Mouse (Mus musculus) left cerebral cortex, adult 18-20 months (tissue): ENCODE results near the gene Stard3nl. TPM values are rescaled to one million over a fixed set of nuclear protein-coding genes. Genes with fewer than 3 reads are reported as not detected.

Source experiments
- DNase-seq, 2 experiments: peaks; one replicate each; pipeline ENCODE4 v3.0.0; 2021 to 2022; ENCODE audit warnings: low spot score in 2 of 2, mixed read lengths in 1 of 2
- long read RNA-seq, 2 experiments: library from polyadenylated mRNA; stranded (forward); transcript quantifications; one replicate each; pipeline ENCODE4 v2.0.0; 2021
- total RNA-seq, 2 experiments: library from RNA; stranded (reverse); gene quantifications; 2 replicates each; pipeline ENCODE4 v1.2.3; 2021

Stard3nl gene
- total RNA-seq = 10 to 100 TPM; 61.8 to 63.7 TPM
- long read RNA-seq, experiment 1, transcript Stard3nl-206 (8 exons, 1,074 nt) = minor isoform, 6 of 81 reads
- long read RNA-seq, experiment 1, transcript Stard3nl-201 (9 exons, 1,327 nt) = major isoform, 62 of 81 reads
- long read RNA-seq, experiment 1, partial matches to known transcripts = 3 of 81 reads
- long read RNA-seq, experiment 1, other reads (novel, unspliced or antisense) = 8 of 81 reads
- long read RNA-seq, experiment 2, transcript Stard3nl-201 (9 exons, 1,327 nt) = major isoform, 73 of 78 reads
- long read RNA-seq, experiment 2, partial matches to known transcripts = 0 of 78 reads
- long read RNA-seq, experiment 2, other reads (novel, unspliced or antisense) = 0 of 78 reads

DNA sequence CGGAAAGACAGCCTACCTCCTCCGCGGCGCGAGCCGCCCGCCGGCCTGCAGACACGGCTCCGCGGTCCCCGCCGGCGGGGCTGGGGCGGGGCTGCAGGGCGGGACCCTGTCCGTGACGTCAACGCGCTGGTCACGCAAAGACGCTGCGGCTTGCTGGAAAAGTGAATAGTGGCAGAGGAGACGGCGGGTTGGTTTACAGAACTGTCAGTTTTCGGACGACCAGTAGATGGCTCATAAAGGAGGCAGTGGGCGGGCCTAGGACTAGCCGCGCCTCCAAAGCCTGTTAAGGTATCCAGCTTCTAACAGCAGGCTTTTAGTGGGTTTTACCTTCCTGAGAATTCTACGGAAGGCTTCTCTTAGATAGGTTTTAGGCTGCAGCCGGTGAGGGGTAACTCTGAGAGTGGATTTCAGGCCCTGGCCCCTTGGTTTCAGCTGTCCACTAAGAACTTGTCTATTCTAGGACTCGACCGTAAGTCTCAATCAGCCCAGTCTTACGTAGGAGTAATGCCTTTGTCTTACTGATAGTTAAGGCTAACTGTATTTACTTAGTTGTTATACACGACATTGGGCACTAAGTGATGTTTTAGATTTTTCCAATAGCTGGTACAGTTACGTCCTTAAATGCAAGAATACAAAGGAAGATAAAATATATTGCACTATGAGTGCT, at the start of gene Stard3nl:
Stard3nl (minus strand) TSS at position 108 of the 667 bp plus-strand sequence.
- DNase-seq = peak; percentile 99

GRCm38 (mm10) chr13:19438040-19438439, 42.4 kb upstream of the Stard3nl start:
- DNase-seq = no peak

- no peak for DNase-seq
Measured at GRCm38 (mm10) chr13:19429812-19430370, 34.3 kb upstream of the Stard3nl start.

DNA sequence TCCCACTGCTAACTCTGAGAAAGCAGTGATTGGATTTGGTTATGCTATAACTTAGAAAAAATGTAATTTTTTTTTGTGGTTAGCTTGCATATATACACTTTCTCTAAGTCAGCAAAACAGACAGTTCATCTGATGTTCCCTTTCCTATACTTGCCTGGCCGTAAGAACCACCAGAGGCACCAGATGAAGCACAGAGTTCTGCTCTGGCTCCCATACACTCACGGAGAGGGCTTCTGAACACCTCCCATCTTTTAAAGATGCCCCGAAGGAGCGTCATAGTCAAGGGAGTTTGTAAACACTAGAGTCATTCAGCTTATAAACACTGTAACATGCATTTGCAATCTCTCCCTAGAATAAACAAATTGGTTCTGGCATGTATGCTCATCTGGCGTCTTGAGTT, 32.5 kb upstream of the Stard3nl start:
- no peak for DNase-seq

GRCm38 (mm10) chr13:19424563-19424962, 29.0 kb upstream of the Stard3nl start:
- DNase-seq = no peak

- DNase-seq = no peak
Measured at GRCm38 (mm10) chr13:19422521-19422920, 26.9 kb upstream of the Stard3nl start.

DNA sequence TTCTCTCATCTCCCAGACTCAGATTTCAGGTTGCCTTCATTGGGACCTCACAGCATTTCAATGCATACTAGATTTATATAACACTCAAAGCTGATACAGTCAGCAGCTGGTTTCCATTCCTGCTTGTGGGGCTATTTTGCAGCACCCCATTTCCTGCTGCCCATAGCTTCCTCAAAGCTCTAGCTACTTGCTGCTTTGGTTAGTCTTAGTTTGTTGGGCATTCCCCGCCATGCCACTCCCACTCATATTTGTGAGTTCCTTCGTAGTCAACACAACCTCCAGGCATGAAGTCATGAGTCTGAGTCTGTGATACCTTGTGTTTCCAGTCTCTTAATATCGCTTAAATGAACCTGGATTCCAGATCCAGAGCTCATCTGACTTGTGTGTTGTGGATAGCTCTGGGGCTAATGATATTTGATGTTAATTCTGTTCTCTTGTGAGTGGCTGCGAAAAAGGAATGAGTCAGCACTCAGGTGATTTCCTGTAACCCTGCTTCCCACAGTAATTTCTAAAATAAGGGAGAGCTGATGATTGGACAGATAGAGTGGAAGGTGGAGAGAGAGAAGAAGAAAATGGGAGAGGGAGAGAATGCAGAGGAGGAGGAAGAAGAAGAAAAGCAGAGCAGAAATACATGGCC, 22.4 kb upstream of the Stard3nl start:
- DNase-seq = no peak

DNA sequence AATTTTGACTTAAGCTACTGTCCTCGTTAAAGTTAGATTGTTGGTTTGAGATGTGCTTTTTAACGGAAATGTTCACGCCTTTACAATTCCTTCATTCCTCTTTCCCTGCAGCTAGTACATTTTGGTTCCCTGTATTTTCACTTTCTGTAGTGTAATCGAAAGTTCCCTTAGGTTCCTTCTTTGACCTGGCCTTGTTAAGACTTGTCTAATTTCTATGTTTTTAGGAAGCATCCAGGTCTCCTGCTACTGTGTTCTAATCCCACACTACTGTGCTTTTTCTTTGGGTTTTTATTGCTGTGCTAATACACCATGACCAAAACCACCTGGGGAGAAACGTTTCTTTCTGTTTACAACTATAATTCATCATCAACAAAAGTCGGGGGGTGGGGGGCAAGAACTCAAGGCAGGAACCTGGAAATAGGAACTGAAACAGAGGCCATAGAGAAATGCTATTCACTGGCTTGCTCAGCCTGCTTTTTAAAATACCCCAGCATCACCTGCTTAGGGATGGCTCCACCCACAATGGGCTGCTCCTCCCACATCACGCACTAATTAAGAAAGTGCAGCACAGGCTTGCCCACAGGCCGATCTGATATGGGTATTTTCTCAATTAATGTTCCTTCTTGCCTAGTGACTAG, 20.4 kb upstream of the Stard3nl start:
- no peak for DNase-seq

- no peak for DNase-seq
Measured at GRCm38 (mm10) chr13:19415337-19415736, 19.7 kb upstream of the Stard3nl start.

DNA sequence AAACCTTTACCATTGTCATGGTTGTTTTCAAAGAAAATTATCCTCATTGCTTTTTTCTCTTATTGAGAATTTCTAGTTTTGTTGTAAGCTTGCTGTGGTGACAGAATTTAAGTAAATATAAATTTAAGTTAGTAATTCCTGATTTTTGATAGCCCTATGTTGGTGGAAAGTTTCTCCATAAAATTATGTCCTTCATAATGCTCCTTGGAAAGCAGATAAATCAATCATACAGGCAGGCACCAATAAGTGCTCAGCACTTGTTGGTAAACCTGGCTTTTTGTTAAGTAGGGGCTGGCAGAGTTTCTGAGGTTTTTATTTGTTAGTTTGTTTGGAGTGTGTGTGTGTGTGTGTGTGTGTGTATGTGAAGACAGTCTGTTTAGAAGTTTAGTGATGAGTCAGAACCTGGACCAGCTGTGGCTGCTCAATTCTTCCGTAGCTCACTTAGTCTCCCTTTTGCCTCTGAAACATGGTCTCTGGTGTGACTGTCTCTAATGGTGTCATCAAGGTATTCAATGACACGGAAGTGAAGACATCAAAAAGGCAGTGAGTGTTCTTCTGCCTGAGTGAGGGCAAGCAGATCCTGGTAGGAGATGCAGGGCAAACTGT, 16.8 kb upstream of the Stard3nl start:
- no peak for DNase-seq

- DNase-seq = no peak
Measured at GRCm38 (mm10) chr13:19411886-19412285, 16.3 kb upstream of the Stard3nl start.

- no peak for DNase-seq
Measured at GRCm38 (mm10) chr13:19410694-19411093, 15.1 kb upstream of the Stard3nl start.

- no peak for DNase-seq
Measured at GRCm38 (mm10) chr13:19407953-19408352, 12.4 kb upstream of the Stard3nl start.

GRCm38 (mm10) chr13:19404623-19405022, 9.0 kb upstream of the Stard3nl start:
- no peak for DNase-seq

DNA sequence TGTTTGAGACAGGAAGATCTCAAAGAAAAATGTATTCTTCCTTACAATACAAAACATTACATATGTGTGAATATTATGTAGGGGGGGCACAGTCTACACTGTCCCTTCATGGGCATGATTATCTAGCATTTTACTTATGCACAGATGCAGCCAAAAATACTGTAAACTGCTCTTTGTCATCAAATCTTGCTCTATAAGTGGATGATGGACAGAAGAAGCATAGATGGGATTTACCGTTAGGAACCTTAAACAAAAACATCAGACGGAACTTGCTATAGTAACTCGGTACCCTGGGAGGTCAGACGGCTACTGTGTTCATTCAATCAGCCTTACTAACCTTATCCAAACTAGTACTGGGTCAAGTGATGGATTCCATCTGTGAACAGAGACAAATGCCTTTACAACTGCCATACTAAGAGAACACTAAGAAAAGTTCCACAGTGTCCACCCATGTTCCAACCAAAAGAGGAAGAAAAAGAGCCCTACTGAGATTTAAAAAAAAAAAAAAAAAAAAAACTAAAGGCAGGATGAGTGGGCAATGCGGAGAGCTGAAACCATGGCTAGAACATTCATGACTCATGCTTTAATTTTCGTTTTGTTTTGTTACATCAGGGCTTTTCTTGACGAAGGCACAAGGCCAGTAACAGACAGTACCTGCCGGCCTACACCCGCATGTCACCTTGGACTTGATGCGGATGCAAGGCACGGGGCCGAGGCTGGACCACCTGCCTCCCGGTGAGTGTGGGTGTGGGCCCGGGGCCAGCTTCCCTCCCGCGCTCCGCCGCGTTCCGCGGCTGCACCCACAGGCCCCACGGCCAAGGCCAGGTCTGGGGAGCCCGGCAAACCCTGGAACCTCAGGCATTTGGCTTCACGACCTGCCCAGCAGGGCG, 552 bp downstream of the Stard3nl start:
- DNase-seq = no peak

DNA sequence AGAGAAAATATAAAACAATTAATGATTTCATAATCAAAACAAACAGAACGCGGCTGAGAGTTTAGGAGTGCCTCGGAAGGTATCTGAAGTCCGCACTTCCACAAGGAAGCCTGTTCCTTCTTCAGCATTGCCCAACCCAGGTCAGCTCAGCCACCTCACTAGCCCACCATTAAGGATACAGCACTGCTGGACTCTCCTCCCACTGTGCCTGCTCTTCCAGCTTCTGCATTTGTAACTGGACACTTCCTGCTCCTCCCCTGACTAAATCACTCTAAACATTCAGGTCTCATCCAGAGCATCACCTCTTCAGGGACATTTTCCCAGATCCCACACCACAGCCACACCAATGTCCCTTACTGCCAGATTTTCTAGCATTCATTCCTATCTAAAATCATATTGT, 1.4 kb downstream of the Stard3nl start:
- no peak for DNase-seq

DNA sequence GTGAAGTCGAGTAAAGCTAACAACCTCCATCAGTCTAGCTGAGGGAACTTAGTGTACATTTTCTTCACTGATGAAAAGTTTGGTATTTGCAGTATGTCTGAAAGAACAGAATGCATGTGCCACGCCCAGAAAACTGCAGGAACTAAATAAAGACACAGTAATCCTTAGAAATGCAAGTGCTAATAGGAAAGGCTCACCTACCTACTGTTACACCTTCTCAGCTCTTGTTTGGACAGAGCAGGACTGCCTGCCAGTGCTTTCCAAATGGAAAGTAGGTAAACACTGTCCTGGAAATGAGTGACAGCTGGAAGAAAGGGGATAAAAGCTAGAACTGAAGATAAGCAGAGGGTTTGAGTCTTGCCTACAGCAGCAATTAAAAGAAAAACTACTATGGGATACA, 1.9 kb downstream of the Stard3nl start:
- no peak for DNase-seq

DNA sequence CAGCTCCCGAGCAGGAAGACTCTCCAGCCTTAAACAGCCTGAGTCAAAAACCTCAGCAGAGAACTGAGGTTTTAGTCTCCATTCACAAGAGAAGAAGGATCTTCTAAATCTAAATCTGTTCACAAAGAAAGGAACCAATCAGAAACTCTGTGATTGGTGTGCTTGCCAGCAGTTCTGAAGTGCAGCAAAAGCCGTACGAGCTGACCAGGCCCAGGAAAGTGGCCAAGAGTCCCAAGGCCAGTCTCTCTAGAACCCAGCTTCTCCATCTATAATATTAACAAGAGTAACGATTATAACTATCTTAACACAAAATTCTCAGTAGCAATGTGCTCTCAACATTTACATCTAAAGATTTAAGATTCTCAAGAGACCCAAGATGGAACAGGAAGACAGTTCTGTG, 4.0 kb downstream of the Stard3nl start:
- no peak for DNase-seq

GRCm38 (mm10) chr13:19390296-19390695, 5.3 kb downstream of the Stard3nl start:
- DNase-seq = no peak

- no peak for DNase-seq
Measured at GRCm38 (mm10) chr13:19389896-19390295, 5.7 kb downstream of the Stard3nl start.
